Mouse (Mus musculus): ENCODE results near the gene Erc2. TPM values are rescaled to one million over a fixed set of nuclear protein-coding genes. Genes with fewer than 3 reads are reported as not detected.
A peak's percentile ranks its signal among the peaks of the same experiment; 100 is the strongest.

Erc2 gene
- total RNA-seq, 4 experiments from 2014 or later = 196 to 222 (median 210) TPM

- DNase-seq (ENCODE audit: low spot score in 2 of 2) = no peak
These were observed 740.1 kb downstream of the Erc2 start for GRCm38 (mm10) chr14:28362336-28362735.

GRCm38 (mm10) chr14:28370713-28371112, 748.5 kb downstream of the Erc2 start:
- no peak for DNase-seq (ENCODE audit: low spot score in 2 of 2)

GRCm38 (mm10) chr14:28371651-28372050, 749.4 kb downstream of the Erc2 start:
- DNase-seq (ENCODE audit: low spot score in 2 of 2) = no peak

DNA sequence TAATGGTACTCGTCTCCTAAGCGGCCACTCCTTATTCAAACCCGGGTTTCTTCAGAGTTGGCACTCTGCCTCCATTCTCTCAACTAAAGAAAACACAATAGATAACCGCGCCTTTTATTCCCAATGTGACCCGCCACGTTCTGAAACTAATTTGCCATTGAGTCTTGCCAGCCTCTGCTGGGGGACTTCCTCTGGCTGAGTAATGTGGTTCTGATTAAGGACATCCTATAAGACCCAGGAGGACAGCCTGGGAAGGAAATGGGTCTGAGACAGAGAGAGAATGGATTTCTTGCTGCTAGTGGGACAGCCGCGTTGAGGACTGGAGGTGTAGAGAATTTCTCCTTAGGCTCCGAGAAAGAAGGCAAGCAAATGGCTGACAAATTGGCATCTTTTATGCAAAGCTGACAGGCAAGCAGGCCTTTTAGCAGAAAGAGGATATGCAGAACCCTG, 753.4 kb downstream of the Erc2 start:
- DNase-seq (ENCODE audit: low spot score in 2 of 2) = no peak

- no peak for DNase-seq (ENCODE audit: low spot score in 2 of 2)
These were observed 754.1 kb downstream of the Erc2 start for GRCm38 (mm10) chr14:28376208-28376805.

- no peak for DNase-seq (ENCODE audit: low spot score in 2 of 2)
These were observed 755.3 kb downstream of the Erc2 start for GRCm38 (mm10) chr14:28377519-28377918.

DNA sequence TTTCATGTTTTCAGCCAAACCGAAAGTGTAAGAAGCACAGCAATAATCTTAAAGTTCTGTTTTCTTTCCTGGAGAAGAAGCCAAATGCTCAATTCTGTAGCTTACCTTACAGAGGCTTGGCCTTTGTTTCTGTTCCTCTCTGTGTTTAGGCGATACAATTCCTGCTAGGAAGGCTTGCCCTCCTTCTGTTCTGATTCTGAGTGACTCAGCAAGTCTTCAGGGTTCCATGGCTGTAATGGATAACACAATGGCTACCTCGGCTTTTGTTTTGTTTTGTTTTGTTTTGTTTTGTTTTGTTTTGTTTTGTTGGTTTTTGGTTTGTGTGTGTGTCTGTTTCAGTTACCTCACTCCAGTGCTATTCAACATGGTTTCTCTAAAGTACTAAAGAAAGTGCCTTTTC, 757.9 kb downstream of the Erc2 start:
- DNase-seq (ENCODE audit: low spot score in 2 of 2) = no peak

DNA sequence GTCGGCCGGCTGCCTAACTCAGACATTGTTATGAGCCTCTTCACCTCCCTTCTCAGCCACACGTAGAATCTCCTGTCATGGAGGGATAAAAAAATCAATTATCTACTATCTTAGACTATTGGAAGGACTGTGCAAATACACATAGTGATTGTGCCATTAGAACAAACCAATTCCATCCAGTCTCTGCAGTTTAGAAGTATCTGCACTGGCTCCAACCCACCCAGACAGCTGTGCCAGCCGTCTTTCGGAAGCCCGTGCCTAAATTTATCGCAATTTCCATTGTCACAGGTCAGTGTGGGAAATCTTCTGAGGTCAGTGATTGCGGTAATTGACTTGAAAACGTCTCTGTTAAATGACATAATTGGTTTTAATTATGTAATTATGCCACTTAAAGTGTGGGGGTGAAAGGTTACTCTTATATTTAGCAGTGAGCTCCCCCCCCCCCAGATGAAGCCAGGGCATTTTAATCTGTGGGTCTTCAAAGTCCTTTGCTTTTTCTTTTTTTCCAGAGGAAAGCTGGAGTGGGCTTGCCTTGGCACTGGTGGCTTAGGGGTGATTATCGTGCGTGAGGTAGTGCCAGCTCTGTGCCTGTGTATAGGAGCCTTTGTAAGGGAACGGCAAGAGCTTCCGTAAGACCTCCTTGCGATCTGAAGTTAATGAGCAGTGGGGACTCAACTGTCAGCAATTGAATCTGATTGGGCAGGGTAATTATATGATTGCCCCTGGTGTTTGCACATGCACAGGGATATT, 759.7 kb downstream of the Erc2 start:
- DNase-seq (ENCODE audit: low spot score in 2 of 2) = no peak

DNA sequence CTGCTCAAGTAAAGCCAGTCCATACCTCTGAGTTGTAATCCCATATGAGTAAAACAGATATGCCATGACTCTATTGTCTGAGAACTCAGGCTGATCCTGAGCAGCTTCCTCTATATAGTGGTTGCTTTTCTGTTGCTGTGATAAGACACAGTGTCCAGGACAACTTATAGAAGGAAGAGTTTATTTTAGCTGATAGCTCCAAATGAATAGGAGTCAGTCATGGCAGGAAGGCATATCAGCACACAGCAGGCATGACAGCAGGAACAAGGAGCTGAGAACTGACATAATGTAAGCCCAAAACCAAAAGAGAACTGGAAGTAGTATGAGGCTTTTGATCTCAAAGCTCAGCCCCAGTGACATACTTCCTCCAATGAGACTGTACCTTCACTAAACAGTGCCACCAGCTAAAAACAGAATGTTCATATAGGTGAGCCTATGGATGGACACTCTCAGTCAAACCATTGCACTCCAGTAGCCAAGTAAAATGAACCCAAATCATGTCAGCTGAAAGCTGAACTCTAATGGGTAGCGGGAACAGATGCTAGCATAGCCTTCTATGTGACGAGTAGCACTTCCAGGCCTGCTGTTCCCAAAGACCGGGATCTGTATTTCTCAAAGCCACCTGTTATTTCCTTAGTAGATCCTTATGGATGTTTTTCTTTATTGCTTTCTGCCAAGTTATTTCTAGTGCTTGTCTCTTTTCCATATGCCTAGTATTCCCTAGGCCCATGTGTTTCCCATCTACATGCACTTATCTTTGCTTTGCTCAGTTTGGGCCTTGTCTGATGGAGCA, 764.8 kb downstream of the Erc2 start:
- DNase-seq (ENCODE audit: low spot score in 2 of 2) = peak; percentile 23 to 30

DNA sequence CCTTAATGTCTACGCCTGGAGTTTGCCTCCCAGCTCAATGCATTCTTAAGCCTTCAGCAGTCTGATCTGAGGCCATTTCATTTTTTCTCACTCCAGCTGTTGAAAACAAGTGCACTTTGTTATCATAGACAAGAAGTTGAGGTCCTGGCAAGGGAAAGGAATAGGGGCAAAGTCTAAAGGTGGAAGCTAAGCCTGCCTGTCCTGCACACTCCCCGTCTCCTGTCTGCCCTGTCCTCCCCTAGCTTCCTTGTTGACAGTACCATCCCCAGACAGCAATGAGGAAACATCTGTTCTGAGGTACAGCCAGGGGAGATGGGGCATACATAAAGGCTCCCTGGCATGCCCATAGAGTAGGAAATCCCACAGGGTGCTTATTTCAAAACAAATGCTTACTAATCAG, 776.7 kb downstream of the Erc2 start:
- no peak for DNase-seq (ENCODE audit: low spot score in 2 of 2)

DNA sequence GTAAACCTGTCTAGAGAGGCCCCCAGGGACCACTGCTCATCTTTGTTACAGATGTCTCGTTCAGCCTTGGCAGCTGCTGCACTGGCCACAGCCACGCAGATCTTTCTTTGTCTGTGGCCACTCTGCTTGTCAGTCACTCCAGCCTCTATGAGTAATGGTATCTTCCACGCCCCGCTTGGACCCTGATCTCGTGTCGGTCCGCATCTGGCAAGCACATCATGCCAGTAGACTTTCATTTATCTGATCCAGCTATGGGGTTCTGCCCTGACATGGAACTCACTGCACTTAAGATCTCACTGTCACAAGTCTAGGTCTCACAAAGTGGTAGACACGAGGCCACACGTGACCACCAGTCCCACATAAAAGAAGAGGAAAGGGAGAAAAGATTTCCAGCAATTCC, 777.7 kb downstream of the Erc2 start:
- no peak for DNase-seq (ENCODE audit: low spot score in 2 of 2)

- DNase-seq (ENCODE audit: low spot score in 2 of 2) = no peak
These were observed 783.1 kb downstream of the Erc2 start for GRCm38 (mm10) chr14:28405277-28405840.

- no peak for DNase-seq (ENCODE audit: low spot score in 2 of 2)
These were observed 787.2 kb downstream of the Erc2 start for GRCm38 (mm10) chr14:28409390-28409789.

- DNase-seq (ENCODE audit: low spot score in 2 of 2) = no peak
These were observed 787.6 kb downstream of the Erc2 start for GRCm38 (mm10) chr14:28409796-28410347.

DNA sequence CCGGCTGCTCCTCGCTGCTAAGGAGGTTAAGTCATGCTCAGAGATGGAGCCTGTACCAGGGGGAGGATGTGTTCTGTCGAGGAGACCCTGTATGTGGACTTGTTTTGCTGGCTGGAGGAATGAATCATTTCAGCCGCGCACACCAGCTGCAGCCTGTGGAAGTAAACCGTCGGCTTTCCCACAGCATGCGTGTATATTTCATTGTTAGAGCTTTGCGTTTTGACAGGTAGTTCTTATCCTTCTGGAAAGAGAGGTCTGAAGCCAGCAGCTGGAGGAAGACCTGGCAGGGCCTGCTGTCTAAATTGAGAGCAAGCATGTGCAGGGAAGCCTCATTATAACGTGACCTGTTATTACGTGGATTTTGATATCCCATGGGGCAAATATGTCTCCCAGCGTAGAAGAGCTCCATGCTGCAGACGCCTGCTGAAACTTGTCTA, 788.6 kb downstream of the Erc2 start:
- DNase-seq (ENCODE audit: low spot score in 2 of 2) = no peak

DNA sequence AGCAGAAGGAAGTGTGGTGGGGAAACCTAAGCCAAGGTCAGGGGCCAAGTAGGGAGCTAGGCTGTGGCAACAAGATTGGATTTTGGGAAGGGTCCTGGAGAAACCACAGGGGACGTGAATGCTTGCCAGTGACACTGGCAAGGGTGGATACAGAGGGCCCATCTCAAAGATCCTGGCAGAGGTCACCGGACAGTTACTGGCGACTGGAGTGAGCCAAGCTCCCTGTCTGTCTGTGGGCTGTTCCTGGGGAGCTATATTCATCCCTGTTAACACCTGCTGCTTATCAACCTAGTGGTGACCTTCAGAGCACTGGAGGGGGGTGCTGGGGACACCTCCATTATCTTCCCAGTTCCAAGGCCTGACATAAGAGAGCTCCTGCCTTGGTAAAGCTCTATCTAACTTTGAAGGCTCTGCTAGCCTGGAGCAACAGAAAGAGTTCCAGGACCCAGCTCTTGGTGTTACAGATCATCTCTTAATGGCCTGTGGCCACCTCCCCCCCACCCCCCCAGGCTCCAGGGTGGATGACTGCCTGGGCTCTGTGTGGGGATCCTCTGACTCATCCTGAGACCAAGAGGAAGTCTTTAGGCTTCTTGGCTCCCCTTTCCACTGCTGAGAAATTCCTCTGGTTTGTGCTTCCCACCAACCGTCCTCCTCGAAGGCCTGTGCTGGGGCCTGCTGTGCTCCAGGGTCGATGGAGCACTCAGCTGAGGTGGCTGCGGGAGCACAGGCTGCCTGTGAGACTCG, 790.2 kb downstream of the Erc2 start:
- DNase-seq (ENCODE audit: low spot score in 2 of 2) = no peak

DNA sequence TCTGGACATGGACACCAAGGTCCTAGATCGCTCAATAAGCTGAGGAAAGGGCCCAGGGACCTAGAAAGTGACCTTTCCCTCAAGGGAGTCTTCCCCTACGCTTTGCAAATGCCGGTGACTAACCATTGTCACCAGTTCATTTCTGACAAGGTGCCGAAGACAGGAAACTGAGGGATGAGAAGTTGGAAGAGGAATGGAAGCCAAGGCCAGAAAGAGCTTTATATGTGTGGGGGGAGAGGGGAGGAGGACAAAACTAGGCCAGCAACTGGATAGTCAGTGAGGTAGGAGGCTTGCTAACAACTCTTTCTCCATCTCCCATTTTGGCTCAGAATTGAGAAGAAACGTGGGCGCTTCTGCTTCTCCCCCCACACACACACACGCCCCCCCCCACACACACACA, 791.3 kb downstream of the Erc2 start:
- no peak for DNase-seq (ENCODE audit: low spot score in 2 of 2)

GRCm38 (mm10) chr14:28417019-28417418, 794.8 kb downstream of the Erc2 start:
- DNase-seq (ENCODE audit: low spot score in 2 of 2) = no peak

DNA sequence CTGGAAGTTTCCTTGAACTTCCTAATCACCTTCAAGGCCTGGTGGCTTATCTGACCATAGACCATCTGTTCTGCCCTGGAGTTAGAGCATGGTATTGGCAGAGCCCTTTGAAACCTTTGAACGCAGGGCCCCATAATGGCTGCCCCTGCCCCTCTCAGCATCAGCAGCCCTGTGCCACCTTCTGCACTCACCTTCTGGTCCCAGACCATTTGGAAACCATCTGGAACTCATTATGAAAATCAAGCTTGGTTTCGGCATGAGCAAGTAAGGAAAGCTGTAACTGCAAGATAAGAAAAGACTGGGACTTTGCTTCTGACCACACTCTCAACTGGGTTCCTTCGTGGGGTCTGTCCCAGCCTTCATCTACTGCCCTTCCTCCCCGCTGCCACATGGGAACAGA, 796.3 kb downstream of the Erc2 start:
- DNase-seq (ENCODE audit: low spot score in 2 of 2) = no peak

- DNase-seq (ENCODE audit: low spot score in 2 of 2) = no peak
These were observed 797.0 kb downstream of the Erc2 start for GRCm38 (mm10) chr14:28419188-28419587.

- DNase-seq (ENCODE audit: low spot score in 2 of 2) = no peak
These were observed 798.4 kb downstream of the Erc2 start for GRCm38 (mm10) chr14:28420596-28420995.

All from layer of hippocampus, adult 8-10 months (tissue).